Mouse (Mus musculus): Measurements from ENCODE around the gene Trank1. TPM values are rescaled to one million over a fixed set of nuclear protein-coding genes. Genes with fewer than 3 reads are reported as not detected.

Gene Trank1
- 0.30 and 0.56 TPM in 2 replicates for polyA plus RNA-seq (2015; fragmentation: Nextera tagmentation; extraction: Ambion mirVana)

GRCm38 (mm10) chr9:111311031-111311842, at the start of gene Trank1:
Gene Trank1 (plus strand): TSS chr9:111311739.

GRCm38 (mm10) chr9:111271434-111272160, 39.9 kb upstream of the Trank1 start, which contains the start of the genes Mlh1 and Epm2aip1:
Gene Mlh1 (minus strand): TSS chr9:111271791.
Gene Epm2aip1 (plus strand): TSS chr9:111271929.

GRCm38 (mm10) chr9:111438904-111439835, 127.6 kb downstream of the Trank1 start, which contains the start of gene Dclk3:
Gene Dclk3 (plus strand): TSS chr9:111439081.

Other genes with a start within 250 kb of the Trank1 start
- 21.2 and 25.8 TPM in 2 replicates for gene Lrrfip2, start 194.1 kb upstream of the Trank1 start, polyA plus RNA-seq (2015; fragmentation: Nextera tagmentation; extraction: Ambion mirVana)
- 16.6 and 16.9 TPM in 2 replicates for gene Mlh1, start 39.9 kb upstream of the Trank1 start, polyA plus RNA-seq (2015; fragmentation: Nextera tagmentation; extraction: Ambion mirVana)
- 6.3 and 6.5 TPM in 2 replicates for gene Epm2aip1, start 39.8 kb upstream of the Trank1 start, polyA plus RNA-seq (2015; fragmentation: Nextera tagmentation; extraction: Ambion mirVana)
- gene Dclk3, start 127.3 kb downstream of the Trank1 start, polyA plus RNA-seq (2015; fragmentation: Nextera tagmentation; extraction: Ambion mirVana): 0.64 and 0.81 TPM in 2 replicates

Data from spleen, postnatal 0 days (tissue).